Mouse (Mus musculus): ENCODE data around the gene Grm8. TPM values are rescaled to one million over a fixed set of nuclear protein-coding genes. Genes with fewer than 3 reads are reported as not detected.

Gene Grm8
- not detected for polyA plus RNA-seq (2012; fragmentation: generic; extraction: Trizol)

DNA sequence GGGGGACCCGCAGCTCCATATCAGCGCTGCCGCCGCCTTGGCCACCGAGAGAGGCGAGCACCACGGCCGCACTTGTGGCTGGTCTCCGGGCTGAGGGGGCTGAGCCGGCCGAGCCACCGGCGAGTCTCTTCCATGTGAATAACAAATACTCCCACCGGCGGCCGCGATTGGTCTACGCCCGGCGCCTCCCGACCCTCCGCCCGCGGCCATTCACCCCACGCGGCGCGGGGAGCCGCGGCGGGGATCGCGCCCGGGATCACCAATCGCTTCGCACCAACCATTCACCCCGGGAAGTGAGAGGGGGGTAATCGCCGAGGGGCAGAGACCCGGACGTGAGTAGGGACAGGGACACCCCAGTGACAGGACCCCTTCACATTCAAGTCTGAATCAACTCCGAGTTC is at the start of gene Grm8:
TSS of gene Grm8 (minus strand) at position 178 of the 401 bp plus-strand sequence.

